Mouse (Mus musculus) hindbrain, embryonic 14.5 days (tissue): ENCODE data around the gene Erich3. TPM values are rescaled to one million over a fixed set of nuclear protein-coding genes. Genes with fewer than 3 reads are reported as not detected.
"Not testable (repeated sequence)": the region's sequence is repeated elsewhere in the genome, so short reads cannot be mapped to it uniquely, and the experiment has no call there.

ENCODE experiments used
- ATAC-seq: fragments of 200-750 bp; cut with Nextera tagmentation; 2 replicates; pipeline ENCODE4 v1.8.0; 2017; ENCODE audit warnings: moderate number of reproducible peaks, mild to moderate bottlenecking, moderate TSS enrichment, moderate library complexity; ENCODE audit not compliant: low FRiP score
- DNase-seq: peaks from one replicate; pipeline ENCODE4 v3.0.0-alpha.2; 2015; ENCODE audit warnings: low spot score
- H3K27ac ChIP-seq: fragments of 300-500 bp; sonication (generic); 2 replicates; pipeline ENCODE4 v1.5.1; 2014; ENCODE audit warnings: mild to moderate bottlenecking, moderate library complexity
- H3K27me3 ChIP-seq: fragments of 300-500 bp; sonication (generic); 2 replicates; pipeline ENCODE4 v1.6.1; 2014; ENCODE audit warnings: mild to moderate bottlenecking, low read length, mixed read lengths; ENCODE audit not compliant: control insufficient read depth, insufficient read depth
- H3K36me3 ChIP-seq: fragments of 300-500 bp; sonication (generic); replicated peaks from 2 replicates; pipeline ENCODE4 v1.6.1; 2014; ENCODE audit not compliant: control insufficient read depth, insufficient read depth
- H3K4me1 ChIP-seq: fragments of 300-500 bp; sonication (generic); replicated peaks from 2 replicates; pipeline ENCODE4 v1.6.1; 2014; ENCODE audit warnings: antibody characterized with exemption, low read length, mixed read lengths; ENCODE audit not compliant: control insufficient read depth, insufficient read depth
- H3K4me2 ChIP-seq: fragments of 300-500 bp; sonication (generic); replicated peaks from 2 replicates; pipeline ENCODE4 v1.6.1; 2014; ENCODE audit warnings: mild to moderate bottlenecking, moderate library complexity
- H3K4me3 ChIP-seq: fragments of 300-500 bp; sonication (generic); replicated peaks from 2 replicates; pipeline ENCODE4 v1.5.1; 2014; ENCODE audit warnings: mild to moderate bottlenecking, low read length
- H3K9ac ChIP-seq: fragments of 300-500 bp; sonication (generic); 2 replicates; pipeline ENCODE4 v1.6.1; 2014
- H3K9me3 ChIP-seq: fragments of 300-500 bp; sonication (generic); 2 replicates; pipeline ENCODE4 v1.6.1; 2016; ENCODE audit warnings: low read length; ENCODE audit not compliant: control insufficient read depth
- WGBS: fragments of 180-500 bp; shearing (Covaris S2); extraction: QIAGEN DNeasy Blood & Tissue Kit; methylation state at CpG from one replicate; pipeline ENCODE4 v1.1.7; 2014; 5-methylcytosine and 5-hydroxymethylcytosine counted together
- polyA plus RNA-seq: library from polyadenylated mRNA; unstranded; fragments of >200 nt; fragmentation: Nextera tagmentation; extraction: Ambion mirVana; gene quantifications from 2 replicates; pipeline ENCODE4 v1.2.1, GENCODE M21; 2014

Gene Erich3
- polyA plus RNA-seq: 2.0 and 2.1 TPM in 2 replicates

- Histone ChIP-seq H3K27me3 (peaks cover 8% of the 10 kb centered on the region; the same call in 1 of the 2 replicates), H3K27ac (peak within 1 kb of the TSS; percentile 90), H3K9ac (peak within 1 kb of the TSS; percentile 64), H3K36me3 (no peaks in the 10 kb centered on the region), H3K4me3 (peak within 1 kb of the TSS; percentile 37), H3K4me2 (peak within 1 kb of the TSS; percentile 66), H3K4me1 (peaks cover 19% of the 10 kb centered on the region), H3K9me3 (no peaks in the 10 kb centered on the region)
- no peak for ATAC-seq
- WGBS: 15% methylated on average over 7 of the region's 7 CpGs
- DNase-seq: no peak
These were observed at the start of gene Erich3 for GRCm38 (mm10) chr3:154663545-154663944. TSS of gene Erich3 (plus strand) at chr3:154663859.

- Histone ChIP-seq H3K4me3 (no peak overlapping the region), H3K36me3 (no peaks in the 10 kb centered on the region), H3K4me2 (no peak overlapping the region), H3K4me1 (no peaks in the 10 kb centered on the region), H3K27ac (no peak overlapping the region), H3K9me3 (no peaks in the 10 kb centered on the region), H3K9ac (no peak overlapping the region), H3K27me3 (no peaks in the 10 kb centered on the region)
- DNase-seq: no peak
- WGBS: 86% methylated on average over 8 of the region's 8 CpGs
- no peak for ATAC-seq
These were observed 48.9 kb upstream of the Erich3 start for GRCm38 (mm10) chr3:154614771-154615170.

DNA sequence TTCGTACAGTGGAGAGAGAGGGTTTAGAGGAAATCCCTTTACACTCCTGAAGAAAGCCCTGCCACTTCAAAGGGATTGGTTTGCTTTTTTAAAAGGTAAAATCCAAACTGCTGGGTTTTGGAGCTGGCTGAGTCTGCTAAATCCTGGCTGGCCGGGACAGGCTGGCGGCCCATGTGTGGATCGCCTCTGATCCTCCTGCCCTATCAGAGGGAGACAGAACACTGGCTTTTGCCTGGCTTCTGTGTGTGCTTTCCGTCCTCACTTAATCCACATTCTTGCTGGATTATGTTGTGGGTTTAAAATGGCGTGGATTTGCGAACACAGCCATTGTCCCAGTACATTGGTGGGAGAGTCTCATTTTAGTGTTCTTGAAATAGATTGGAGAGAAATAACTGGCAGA, 48.4 kb upstream of the Erich3 start:
- Histone ChIP-seq H3K4me1 (no peaks in the 10 kb centered on the region), H3K4me2 (no peak overlapping the region), H3K27ac (no peak overlapping the region), H3K9ac (no peak overlapping the region), H3K9me3 (no peaks in the 10 kb centered on the region), H3K4me3 (no peak overlapping the region), H3K27me3 (no peaks in the 10 kb centered on the region), H3K36me3 (no peaks in the 10 kb centered on the region)
- WGBS: 89% methylated on average over 7 of the region's 7 CpGs
- DNase-seq: no peak
- ATAC-seq: no peak

- DNase-seq (no peak), ATAC-seq (no peak)
- Histone ChIP-seq H3K4me3 (no peak overlapping the region), H3K27me3 (no peaks in the 10 kb centered on the region), H3K4me1 (no peaks in the 10 kb centered on the region), H3K27ac (no peak overlapping the region), H3K9me3 (no peaks in the 10 kb centered on the region), H3K4me2 (no peak overlapping the region), H3K36me3 (no peaks in the 10 kb centered on the region), H3K9ac (no peak overlapping the region)
- WGBS: 90% methylated on average over 4 of the region's 4 CpGs
These were observed 47.6 kb upstream of the Erich3 start for GRCm38 (mm10) chr3:154616106-154616505.

DNA sequence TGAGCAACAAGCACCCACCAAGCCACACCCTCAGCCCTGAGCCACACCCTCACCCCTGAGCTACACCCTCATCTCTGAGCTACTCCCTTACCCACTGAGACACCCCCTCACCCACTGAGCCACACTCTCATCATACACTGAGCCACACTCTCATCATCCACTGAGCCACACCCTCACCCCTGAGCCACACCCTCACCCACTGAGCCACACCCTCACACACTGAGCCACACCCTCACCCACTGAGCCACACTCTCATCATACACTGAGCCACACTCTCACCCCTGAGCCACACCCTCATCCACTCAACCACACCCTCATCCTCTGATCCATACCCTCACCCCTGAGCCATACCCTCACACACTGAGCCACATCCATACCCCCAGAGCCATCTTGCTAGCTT, 35.4 kb upstream of the Erich3 start:
- DNase-seq (no peak), ATAC-seq (no peak)
- no peak overlapping the region for H3K4me3 ChIP-seq
- H3K9ac ChIP-seq: no peak overlapping the region
- no peak overlapping the region for H3K27ac ChIP-seq
- no peak overlapping the region for H3K4me2 ChIP-seq
- no peaks in the 10 kb centered on the region for H3K36me3 ChIP-seq
- H3K9me3 ChIP-seq: no peaks in the 10 kb centered on the region
- H3K27me3 ChIP-seq: no peaks in the 10 kb centered on the region
- no peaks in the 10 kb centered on the region for H3K4me1 ChIP-seq

DNA sequence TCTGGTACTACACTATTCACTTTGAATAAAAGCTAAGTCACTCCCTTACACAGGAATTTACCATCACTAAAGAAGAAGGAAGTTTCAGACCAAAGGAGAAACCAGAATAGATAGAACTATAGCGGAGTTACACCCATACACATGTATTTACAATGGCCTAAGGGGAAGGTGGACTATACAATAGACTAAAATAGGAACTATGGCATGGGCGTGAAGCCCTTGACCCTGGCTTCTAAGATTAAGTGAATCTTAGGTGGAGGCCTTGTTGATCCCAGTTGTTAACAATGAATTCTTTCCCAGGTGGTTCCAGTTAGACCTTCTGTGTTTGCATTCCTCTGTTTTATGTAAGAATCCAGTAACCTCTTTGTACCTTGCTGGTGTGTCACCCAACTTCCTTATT, 32.4 kb upstream of the Erich3 start:
- ATAC-seq, H3K4me3 ChIP-seq, H3K27me3 ChIP-seq, H3K4me2 ChIP-seq, H3K36me3 ChIP-seq, H3K9me3 ChIP-seq, H3K9ac ChIP-seq, H3K27ac ChIP-seq, DNase-seq, H3K4me1 ChIP-seq: not testable (repeated sequence)
- WGBS: 89% methylated on average over 2 of the region's 2 CpGs

DNA sequence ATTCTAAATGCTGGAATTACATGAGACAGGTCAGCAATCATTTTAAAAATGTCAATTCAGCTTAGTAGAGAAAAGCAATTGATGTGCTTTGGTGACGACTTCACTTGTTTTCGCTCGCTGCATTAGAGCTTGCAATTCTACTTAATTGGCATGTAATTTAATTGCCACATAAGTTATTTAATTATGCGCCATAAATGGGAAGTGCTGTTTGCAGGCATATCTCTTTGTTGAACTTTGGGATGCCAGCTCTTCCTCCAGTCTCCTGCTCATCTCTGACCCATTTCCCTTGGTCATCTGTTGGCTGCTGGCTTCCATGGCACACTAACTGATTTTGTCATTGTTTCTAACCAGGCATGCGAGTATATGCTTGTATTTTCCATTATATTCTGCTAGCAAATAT, 30.6 kb upstream of the Erich3 start:
- no peaks in the 10 kb centered on the region for H3K27me3 ChIP-seq
- DNase-seq (no peak), ATAC-seq (no peak)
- H3K4me2 ChIP-seq: no peak overlapping the region
- H3K4me3 ChIP-seq: no peak overlapping the region
- H3K9ac ChIP-seq: no peak overlapping the region
- H3K36me3 ChIP-seq: no peaks in the 10 kb centered on the region
- H3K27ac ChIP-seq: no peak overlapping the region
- WGBS: 68% methylated on average over 5 of the region's 5 CpGs
- no peaks in the 10 kb centered on the region for H3K4me1 ChIP-seq
- no peaks in the 10 kb centered on the region for H3K9me3 ChIP-seq

GRCm38 (mm10) chr3:154646638-154647442, 16.8 kb upstream of the Erich3 start:
- H3K9ac ChIP-seq: no peak overlapping the region
- ATAC-seq (peak; percentile 46; the same call in 1 of the 2 replicates), DNase-seq (peak; percentile 77)
- 0 out of 2 replicates have a peak, but pooled peaks cover 10% of the 10 kb centered on the region for H3K4me1 ChIP-seq
- H3K4me2 ChIP-seq: peak overlapping the region; percentile 32
- no peak overlapping the region for H3K4me3 ChIP-seq
- WGBS: 61% methylated on average over 29 of the region's 29 CpGs
- H3K27me3 ChIP-seq: no peaks in the 10 kb centered on the region
- no peaks in the 10 kb centered on the region for H3K36me3 ChIP-seq
- no peak overlapping the region for H3K27ac ChIP-seq
- no peaks in the 10 kb centered on the region for H3K9me3 ChIP-seq

DNA sequence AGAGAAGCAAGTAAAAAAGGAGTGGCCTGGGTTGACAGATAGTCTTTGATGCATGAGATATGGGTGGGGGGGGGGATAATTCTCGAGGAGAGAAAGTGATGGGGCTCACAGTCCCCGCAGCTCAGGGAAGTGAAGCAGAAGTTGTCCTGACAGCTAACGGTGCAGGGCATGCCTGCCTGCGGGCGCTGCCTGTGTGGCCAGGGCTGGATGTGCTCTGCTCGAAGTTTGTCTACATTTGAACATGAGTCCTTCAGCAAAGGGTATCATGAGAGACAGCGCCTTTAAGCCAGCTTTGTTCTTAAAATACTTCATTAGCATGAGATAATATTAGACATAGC, 16.2 kb upstream of the Erich3 start:
- no peak overlapping the region for H3K4me3 ChIP-seq
- 69% methylated on average over 7 of the region's 7 CpGs for WGBS
- ATAC-seq: no peak

More for the DNA sequence above, 16.2 kb upstream of the Erich3 start:
- H3K4me2 ChIP-seq: no peak overlapping the region
- no peaks in the 10 kb centered on the region for H3K9me3 ChIP-seq
- H3K27me3 ChIP-seq: no peaks in the 10 kb centered on the region
- 0 out of 2 replicates have a peak, but pooled peaks cover 10% of the 10 kb centered on the region for H3K4me1 ChIP-seq
- no peaks in the 10 kb centered on the region for H3K36me3 ChIP-seq
- no peak for DNase-seq
- no peak overlapping the region for H3K9ac ChIP-seq
- H3K27ac ChIP-seq: no peak overlapping the region
